Mouse (Mus musculus) liver, embryonic 13.5 days (tissue): Measurements from ENCODE around the gene Plcb3. TPM values are rescaled to one million over a fixed set of nuclear protein-coding genes. Genes with fewer than 3 reads are reported as not detected.
A peak's percentile ranks its signal among the peaks of the same experiment; 100 is the strongest.
"Not testable (repeated sequence)": the region's sequence is repeated elsewhere in the genome, so short reads cannot be mapped to it uniquely, and the experiment has no call there.

Source experiments
- ATAC-seq: fragments of 200-750 bp; cut with Nextera tagmentation; 2 replicates; pipeline ENCODE4 v1.8.0; 2017; ENCODE audit warnings: low read depth, mild to moderate bottlenecking, moderate number of reproducible peaks, moderate library complexity
- DNase-seq: peaks from one replicate; pipeline ENCODE4 v3.0.0; 2022
- H3K27ac ChIP-seq: fragments of 300-500 bp; sonication (generic); 2 replicates; pipeline ENCODE4 v1.5.1; 2015; ENCODE audit warnings: moderate library complexity, mild to moderate bottlenecking, inconsistent platforms
- H3K27me3 ChIP-seq: fragments of 300-500 bp; sonication (generic); 2 replicates; pipeline ENCODE4 v1.6.1; 2015; ENCODE audit warnings: mild to moderate bottlenecking, inconsistent platforms
- H3K36me3 ChIP-seq: fragments of 300-500 bp; sonication (generic); 2 replicates; pipeline ENCODE4 v1.6.1; 2015; ENCODE audit warnings: mild to moderate bottlenecking, inconsistent platforms
- H3K4me1 ChIP-seq: fragments of 300-500 bp; sonication (generic); replicated peaks from 2 replicates; pipeline ENCODE4 v1.6.1; 2015; ENCODE audit warnings: inconsistent platforms
- H3K4me2 ChIP-seq: fragments of 300-500 bp; sonication (generic); 2 replicates; pipeline ENCODE4 v1.6.1; 2015; ENCODE audit warnings: inconsistent platforms, mild to moderate bottlenecking, moderate library complexity
- H3K4me3 ChIP-seq: fragments of 300-500 bp; sonication (generic); replicated peaks from 2 replicates; pipeline ENCODE4 v1.5.1; 2015; ENCODE audit warnings: mild to moderate bottlenecking, inconsistent platforms
- H3K9ac ChIP-seq: fragments of 300-500 bp; sonication (generic); 2 replicates; pipeline ENCODE4 v1.6.1; 2015; ENCODE audit warnings: mild to moderate bottlenecking, inconsistent platforms
- H3K9me3 ChIP-seq: fragments of 300-500 bp; sonication (generic); replicated peaks from 2 replicates; pipeline ENCODE4 v1.6.1; 2016; ENCODE audit warnings: inconsistent platforms
- WGBS: fragments of 180-500 bp; shearing (Covaris S2); methylation state at CpG from one replicate; pipeline ENCODE4 v1.1.7; 2015; ENCODE audit not compliant: insufficient replicate concordance; 5-methylcytosine and 5-hydroxymethylcytosine counted together
- polyA plus RNA-seq: library from polyadenylated mRNA; unstranded; fragments of >200 nt; fragmentation: Nextera tagmentation; extraction: Ambion mirVana; gene quantifications from 2 replicates; pipeline ENCODE4 v1.2.1, GENCODE M21; 2015

Gene Plcb3
- polyA plus RNA-seq, 1 experiment from 2014 or later, result 5.6 TPM

GRCm38 (mm10) chr19:6997721-6998290 is 21.5 kb upstream of the Plcb3 start:
- no peak for ATAC-seq
- DNase-seq, result no peak
- H3K4me2 ChIP-seq, result no peak overlapping the region
- peaks cover 52% of the 10 kb centered on the region for H3K4me1 ChIP-seq
- 86% methylated on average over 9 of the region's 9 CpGs for WGBS
- no peaks in the 10 kb centered on the region for H3K9me3 ChIP-seq
- no peak overlapping the region for H3K9ac ChIP-seq
- H3K36me3 ChIP-seq, result peaks cover 53% of the 10 kb centered on the region
- H3K27me3 ChIP-seq, result no peaks in the 10 kb centered on the region
- H3K4me3 ChIP-seq, result no peak overlapping the region
- H3K27ac ChIP-seq, result no peak overlapping the region

GRCm38 (mm10) chr19:6996006-6996405 is 19.7 kb upstream of the Plcb3 start, which contains the start of the genes Nudt22 and Trpt1:
Gene Nudt22, minus strand, starts transcription at chr19:6996117.
Gene Trpt1, plus strand, starts transcription at chr19:6996131.
- DNase-seq, result peak; percentile 86

GRCm38 (mm10) chr19:6995255-6995991 is 19.2 kb upstream of the Plcb3 start:
- H3K27ac ChIP-seq, result peak overlapping the region; percentile 57
- H3K36me3 ChIP-seq, result peaks cover 29% of the 10 kb centered on the region
- ATAC-seq, result no peak
- H3K9me3 ChIP-seq, result no peaks in the 10 kb centered on the region
- H3K4me3 ChIP-seq, result peak overlapping the region; percentile 65
- peak overlapping the region; percentile 77 for H3K9ac ChIP-seq
- DNase-seq, result no peak
- H3K4me2 ChIP-seq, result peak overlapping the region; percentile 84
- H3K4me1 ChIP-seq, result peaks cover 60% of the 10 kb centered on the region
- H3K27me3 ChIP-seq, result no peaks in the 10 kb centered on the region
- WGBS, result 40% methylated on average over 21 of the region's 21 CpGs

More at GRCm38 (mm10) chr19:6996006-6996405, 19.7 kb upstream of the Plcb3 start, which contains the start of the genes Nudt22 and Trpt1:
- peak within 1 kb of the TSS; percentile 65 for H3K4me3 ChIP-seq
- H3K9me3 ChIP-seq, result no peaks in the 10 kb centered on the region
- H3K4me2 ChIP-seq, result peak within 1 kb of the TSS; percentile 84
- H3K27me3 ChIP-seq, result no peaks in the 10 kb centered on the region
- H3K9ac ChIP-seq, result peak within 1 kb of the TSS; percentile 77
- peaks cover 35% of the 10 kb centered on the region for H3K36me3 ChIP-seq
- under 1% methylated on average over 24 of the region's 24 CpGs for WGBS
- peaks cover 60% of the 10 kb centered on the region for H3K4me1 ChIP-seq
- peak; percentile 70 for ATAC-seq
- H3K27ac ChIP-seq, result peak within 1 kb of the TSS; percentile 57

GRCm38 (mm10) chr19:6994489-6994888 is 18.2 kb upstream of the Plcb3 start:
- H3K36me3 ChIP-seq, result peaks cover 19% of the 10 kb centered on the region
- H3K4me3 ChIP-seq, result no peak overlapping the region
- no peak for ATAC-seq
- no peaks in the 10 kb centered on the region for H3K9me3 ChIP-seq
- DNase-seq, result no peak
- no peak overlapping the region for H3K27ac ChIP-seq
- peak overlapping the region; percentile 84 for H3K4me2 ChIP-seq
- H3K4me1 ChIP-seq, result peaks cover 63% of the 10 kb centered on the region
- no peaks in the 10 kb centered on the region for H3K27me3 ChIP-seq
- 87% methylated on average over 8 of the region's 8 CpGs for WGBS
- 0 out of 2 replicates have a peak overlapping the region, but pooled peaks have one; percentile 77 for H3K9ac ChIP-seq

GRCm38 (mm10) chr19:6994002-6994401 is 17.7 kb upstream of the Plcb3 start:
- WGBS, result 83% methylated on average over 8 of the region's 8 CpGs
- Histone ChIP-seq H3K9ac (no peak overlapping the region), H3K27ac (no peak overlapping the region), H3K36me3 (peaks cover 14% of the 10 kb centered on the region), H3K4me1 (peaks cover 59% of the 10 kb centered on the region), H3K4me3 (no peak overlapping the region), H3K9me3 (no peaks in the 10 kb centered on the region), H3K4me2 (no peak overlapping the region), H3K27me3 (no peaks in the 10 kb centered on the region)
- ATAC-seq (no peak), DNase-seq (no peak)

GRCm38 (mm10) chr19:6993011-6993770 is 16.9 kb upstream of the Plcb3 start:
- no peak for ATAC-seq
- 69% methylated on average over 14 of the region's 14 CpGs for WGBS
- DNase-seq, result no peak

GRCm38 (mm10) chr19:6992011-6992858 is 16.0 kb upstream of the Plcb3 start, which contains the start of gene Dnajc4:
Gene Dnajc4, minus strand, starts transcription at chr19:6992572.
- WGBS, result 2% methylated on average over 37 of the region's 37 CpGs
- DNase-seq (peak; percentile 98), ATAC-seq (peak; percentile 92)
- Histone ChIP-seq H3K27ac (peak within 1 kb of the TSS; percentile 79), H3K9ac (peak within 1 kb of the TSS; percentile 79), H3K4me3 (peak within 1 kb of the TSS; percentile 72), H3K36me3 (no peaks in the 10 kb centered on the region), H3K4me1 (peaks cover 58% of the 10 kb centered on the region), H3K27me3 (no peaks in the 10 kb centered on the region), H3K4me2 (peak within 1 kb of the TSS; percentile 92), H3K9me3 (no peaks in the 10 kb centered on the region)

More at GRCm38 (mm10) chr19:6993011-6993770, 16.9 kb upstream of the Plcb3 start:
- Histone ChIP-seq H3K4me3 (peak overlapping the region; percentile 72), H3K9me3 (no peaks in the 10 kb centered on the region), H3K4me1 (peaks cover 57% of the 10 kb centered on the region), H3K27me3 (no peaks in the 10 kb centered on the region), H3K27ac (peak overlapping the region; percentile 79), H3K36me3 (peaks cover 6% of the 10 kb centered on the region), H3K9ac (peak overlapping the region; percentile 78), H3K4me2 (peak overlapping the region; percentile 92)

- peak overlapping the region; percentile 92; the same call in 1 of the 2 replicates for H3K4me2 ChIP-seq
Measured at GRCm38 (mm10) chr19:6991166-6991565, 14.9 kb upstream of the Plcb3 start.

GRCm38 (mm10) chr19:6990712-6991111 is 14.4 kb upstream of the Plcb3 start:
- 0 out of 2 replicates have a peak, but pooled peaks cover under 1% of the 10 kb centered on the region for H3K36me3 ChIP-seq
- no peak overlapping the region for H3K27ac ChIP-seq
- peaks cover 60% of the 10 kb centered on the region for H3K4me1 ChIP-seq
- no peak overlapping the region for H3K4me2 ChIP-seq
- no peaks in the 10 kb centered on the region for H3K9me3 ChIP-seq
- no peak overlapping the region for H3K4me3 ChIP-seq
- H3K9ac ChIP-seq, result no peak overlapping the region
- WGBS, result 78% methylated on average over 6 of the region's 6 CpGs
- no peaks in the 10 kb centered on the region for H3K27me3 ChIP-seq
- ATAC-seq, result no peak
- DNase-seq, result no peak

More at GRCm38 (mm10) chr19:6991166-6991565, 14.9 kb upstream of the Plcb3 start:
- 80% methylated on average over 6 of the region's 6 CpGs for WGBS
- not testable (repeated sequence) for DNase-seq, H3K36me3 ChIP-seq, H3K27me3 ChIP-seq, ATAC-seq, H3K9ac ChIP-seq, H3K27ac ChIP-seq, H3K9me3 ChIP-seq
- Histone ChIP-seq H3K4me1 (peaks cover 58% of the 10 kb centered on the region), H3K4me3 (0 out of 2 replicates have a peak overlapping the region, but pooled peaks have one; percentile 72)

- Histone ChIP-seq H3K4me2 (no peak overlapping the region), H3K9ac (no peak overlapping the region), H3K9me3 (no peaks in the 10 kb centered on the region), H3K4me1 (peaks cover 57% of the 10 kb centered on the region), H3K4me3 (no peak overlapping the region), H3K27ac (no peak overlapping the region), H3K27me3 (no peaks in the 10 kb centered on the region), H3K36me3 (peaks cover 9% of the 10 kb centered on the region; the same call in 1 of the 2 replicates)
- ATAC-seq (no peak), DNase-seq (no peak)
- 83% methylated on average over 8 of the region's 8 CpGs for WGBS
Measured at GRCm38 (mm10) chr19:6989251-6989650, 13.0 kb upstream of the Plcb3 start.
